Mouse (Mus musculus): Measurements from ENCODE around the gene Adamts20. TPM values are rescaled to one million over a fixed set of nuclear protein-coding genes. Genes with fewer than 3 reads are reported as not detected.
"Not testable (repeated sequence)": the region's sequence is repeated elsewhere in the genome, so short reads cannot be mapped to it uniquely, and the experiment has no call there.

Adamts20 gene
- total RNA-seq, 2 experiments from 2014 or later, result 11.1 to 14.0 TPM

GRCm38 (mm10) chr15:94444437-94445136, 20.6 kb downstream of the Adamts20 start:
- DNase-seq (ENCODE audit: low spot score in 2 of 2), result no peak

GRCm38 (mm10) chr15:94444043-94444436, 21.2 kb downstream of the Adamts20 start:
- DNase-seq (ENCODE audit: low spot score in 2 of 2), result no peak

GRCm38 (mm10) chr15:94443025-94443424, 22.2 kb downstream of the Adamts20 start:
- DNase-seq (ENCODE audit: low spot score in 2 of 2), result no peak

- no peak for DNase-seq (ENCODE audit: low spot score in 2 of 2)
These were observed 29.7 kb downstream of the Adamts20 start for GRCm38 (mm10) chr15:94435532-94435931.

- DNase-seq (ENCODE audit: low spot score in 2 of 2), result peak; percentile 29 to 69
These were observed 34.4 kb downstream of the Adamts20 start for GRCm38 (mm10) chr15:94430681-94431405.

GRCm38 (mm10) chr15:94428726-94429125, 36.5 kb downstream of the Adamts20 start:
- no peak for DNase-seq (ENCODE audit: low spot score in 2 of 2)

- DNase-seq (ENCODE audit: low spot score in 2 of 2), result no peak
These were observed 37.6 kb downstream of the Adamts20 start for GRCm38 (mm10) chr15:94427482-94428214.

GRCm38 (mm10) chr15:94420526-94420925, 44.7 kb downstream of the Adamts20 start:
- DNase-seq (ENCODE audit: low spot score in 2 of 2), result no peak

- DNase-seq (ENCODE audit: low spot score in 2 of 2), result no peak
These were observed 46.1 kb downstream of the Adamts20 start for GRCm38 (mm10) chr15:94419167-94419566.

- no peak for DNase-seq (ENCODE audit: low spot score in 2 of 2)
These were observed 46.8 kb downstream of the Adamts20 start for GRCm38 (mm10) chr15:94418427-94418826.

- no peak for DNase-seq (ENCODE audit: low spot score in 2 of 2)
These were observed 47.7 kb downstream of the Adamts20 start for GRCm38 (mm10) chr15:94417216-94418155.

- DNase-seq (ENCODE audit: low spot score in 2 of 2), result peak; percentile 75 to 90
These were observed 55.4 kb downstream of the Adamts20 start for GRCm38 (mm10) chr15:94409832-94410231.

GRCm38 (mm10) chr15:94406364-94406763, 58.9 kb downstream of the Adamts20 start:
- DNase-seq (ENCODE audit: low spot score in 2 of 2), result no peak

- peak; percentile 87 to 93 for DNase-seq (ENCODE audit: low spot score in 2 of 2)
These were observed 61.1 kb downstream of the Adamts20 start for GRCm38 (mm10) chr15:94404071-94404545.

GRCm38 (mm10) chr15:94403461-94404070, 61.7 kb downstream of the Adamts20 start:
- peak in 1 of 2 experiments; percentile 20 for DNase-seq (ENCODE audit: low spot score in 2 of 2)

- no peak for DNase-seq (ENCODE audit: low spot score in 2 of 2)
These were observed 62.2 kb downstream of the Adamts20 start for GRCm38 (mm10) chr15:94403018-94403417.

- no peak for DNase-seq (ENCODE audit: low spot score in 2 of 2)
These were observed 72.5 kb downstream of the Adamts20 start for GRCm38 (mm10) chr15:94392737-94393136.

GRCm38 (mm10) chr15:94390127-94390526, 75.1 kb downstream of the Adamts20 start:
- not testable (repeated sequence) for DNase-seq (ENCODE audit: low spot score in 2 of 2)

- DNase-seq (ENCODE audit: low spot score in 2 of 2), result peak in 1 of 2 experiments; percentile 27
These were observed 85.8 kb downstream of the Adamts20 start for GRCm38 (mm10) chr15:94379425-94379824.

GRCm38 (mm10) chr15:94372548-94372947, 92.7 kb downstream of the Adamts20 start:
- peak in 1 of 2 experiments; percentile 40 for DNase-seq (ENCODE audit: low spot score in 2 of 2)

Data from layer of hippocampus, adult 18-20 months (tissue).